Mouse (Mus musculus) small intestine, adult 2 months (tissue): ENCODE measurements around the gene Zxdb.
"Not testable (repeated sequence)": the region's sequence is repeated elsewhere in the genome, so short reads cannot be mapped to it uniquely, and the experiment has no call there.

Experiments
- CTCF ChIP-seq: fragments of 200-500 bp; IDR thresholded peaks from 2 replicates; pipeline ENCODE4 v1.5.1; 2012; ENCODE audit warnings: low read depth, mild to moderate bottlenecking, control low read depth, inconsistent platforms, low read length, moderate library complexity, mixed read lengths; ENCODE audit not compliant: insufficient replicate concordance, insufficient read length; ENCODE audit errors: extremely low read depth
- POLR2A ChIP-seq: fragments of 200-500 bp; IDR thresholded peaks from 2 replicates; pipeline ENCODE4 v1.6.1; 2012; ENCODE audit warnings: low read depth, mild to moderate bottlenecking, control low read depth, inconsistent platforms, low read length, moderate library complexity

- not testable (repeated sequence) for TF ChIP-seq POLR2A, CTCF
Measured at GRCm38 (mm10) chrX:94689593-94689992, 34.8 kb upstream of the Zxdb start.
